Mouse (Mus musculus): ENCODE data around the gene Usp5. TPM values are rescaled to one million over a fixed set of nuclear protein-coding genes. Genes with fewer than 3 reads are reported as not detected.
A peak's percentile ranks its signal among the peaks of the same experiment; 100 is the strongest.

Gene Usp5
- total RNA-seq, 1 experiment = 150 TPM

DNA sequence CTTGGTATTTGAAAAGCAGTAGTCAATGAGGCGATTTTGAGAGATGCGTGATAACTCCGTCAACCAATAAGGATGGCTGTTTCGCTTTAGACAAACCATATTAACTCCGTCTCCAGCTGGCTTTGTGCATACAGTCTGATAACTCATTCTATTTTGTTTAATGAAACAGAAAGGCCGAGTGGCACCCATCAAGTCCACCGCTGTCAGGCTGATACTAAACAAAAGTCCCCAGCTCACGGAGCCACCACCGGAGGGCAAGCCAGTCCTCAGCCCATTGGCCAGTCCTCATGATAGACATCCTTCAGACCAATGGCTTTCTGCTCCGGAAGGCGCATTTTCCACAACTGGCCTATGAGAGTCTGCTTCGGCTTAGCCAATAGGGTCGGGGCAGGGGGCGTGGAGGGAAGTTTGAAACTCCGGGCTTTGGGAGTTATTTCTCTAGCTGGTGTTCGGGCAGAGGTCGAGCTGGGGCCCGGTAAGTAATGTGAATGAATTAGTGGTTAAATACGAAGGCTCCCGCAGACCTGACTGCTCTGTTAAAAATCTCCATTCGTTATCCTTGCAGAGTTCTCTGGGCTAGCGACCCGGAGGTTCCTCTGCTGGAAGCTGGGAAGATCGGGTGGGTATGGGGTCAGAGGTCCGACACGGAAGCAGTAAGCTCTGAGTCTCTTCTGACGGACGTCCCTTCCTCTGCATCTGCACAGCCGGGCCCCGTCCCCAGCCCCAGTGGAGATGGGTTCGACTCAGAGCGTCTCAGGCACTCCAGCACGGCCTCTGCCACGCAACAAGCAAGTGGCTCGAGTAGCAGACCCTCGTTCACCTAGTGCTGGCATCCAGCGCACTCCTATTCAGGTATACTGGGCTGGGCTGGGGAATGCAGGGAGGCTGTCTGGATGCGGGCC, 766 bp upstream of the Usp5 start:
- peak overlapping the region; percentile 30 for H3K27ac ChIP-seq (ENCODE audit: insufficient read depth, low read depth, low read length, poor library complexity, severe bottlenecking)
- peaks cover 37% of the 10 kb centered on the region for H3K36me3 ChIP-seq (ENCODE audit: control insufficient read depth, insufficient read depth, low read length, poor library complexity, severe bottlenecking)
- H3K4me3 ChIP-seq (ENCODE audit: insufficient read depth in 1 of 2, low read depth in 1 of 2, low read length in 2 of 2, poor library complexity in 1 of 2, severe bottlenecking in 1 of 2) = peak overlapping the region; percentile 83 to 87
- no peak for TF ChIP-seq ZNF384 (IDR thresholded peaks at IDR 0.05; ENCODE audit: low read depth, low read length)
- TF ChIP-seq HCFC1 (IDR thresholded peaks at IDR 0.05; ENCODE audit: borderline replicate concordance, insufficient read depth, low read length) = no peak
- peak; percentile 91 for TF ChIP-seq CHD2 (IDR thresholded peaks at IDR 0.05; ENCODE audit: low read depth, low read length)
- no peak for TF ChIP-seq MAFK (IDR thresholded peaks at IDR 0.05; ENCODE audit: insufficient read depth, low read depth, low read length)
- H3K9ac ChIP-seq (ENCODE audit: insufficient read depth, low read depth, low read length, poor library complexity, severe bottlenecking) = peak overlapping the region; percentile 89
- peaks cover 2 to 3% of the 10 kb centered on the region in 2 experiments; a peak in 2 of 4 replicates for H3K4me1 ChIP-seq (ENCODE audit: control insufficient read depth in 2 of 2, insufficient read depth in 2 of 2, low read length in 2 of 2, poor library complexity in 1 of 2)
- DNase-seq (ENCODE audit: low read depth, low spot score) = peak; percentile 94
- in situ Hi-C loops (cut with MboI; ENCODE audit: low sequenced_read_pairs in 2 of 2, unreplicated experiment in 2 of 2) = no loop called here
- no peaks in the 10 kb centered on the region for H3K9me3 ChIP-seq (ENCODE audit: control insufficient read depth, insufficient read depth, low read depth, low read length)

DNA sequence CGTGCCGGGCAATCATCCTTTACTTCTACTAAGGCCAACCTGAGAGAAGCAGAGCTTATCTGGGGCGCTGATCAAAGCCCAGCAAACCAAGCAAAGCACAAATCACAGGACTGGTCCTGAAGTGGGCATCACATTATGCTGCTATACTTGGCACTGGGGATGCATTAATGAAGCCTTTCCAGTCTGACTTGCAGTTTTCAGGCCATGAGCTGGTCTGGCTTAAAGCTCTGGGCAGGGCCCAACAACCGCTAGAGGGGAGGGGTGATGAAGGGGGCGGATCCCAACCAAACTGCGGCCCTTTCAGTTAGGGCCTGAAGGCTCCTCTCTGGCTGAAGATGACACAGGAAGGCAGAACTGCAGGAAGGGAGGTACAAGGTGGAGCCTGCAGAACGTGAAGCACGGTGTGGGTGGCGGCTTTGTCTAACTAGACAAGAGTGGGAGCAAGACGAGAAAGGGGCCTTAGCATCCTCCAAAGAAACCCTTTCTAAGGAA, 1.1 kb downstream of the Usp5 start:
- TF ChIP-seq MAFK (IDR thresholded peaks at IDR 0.05; ENCODE audit: insufficient read depth, low read depth, low read length) (no peak), HCFC1 (IDR thresholded peaks at IDR 0.05; ENCODE audit: borderline replicate concordance, insufficient read depth, low read length) (no peak), CHD2 (IDR thresholded peaks at IDR 0.05; ENCODE audit: low read depth, low read length) (no peak), ZNF384 (IDR thresholded peaks at IDR 0.05; ENCODE audit: low read depth, low read length) (no peak), ZC3H11A (IDR thresholded peaks at IDR 0.05; ENCODE audit: borderline replicate concordance, low read depth, low read length) (no peak)
- H3K4me1 ChIP-seq (ENCODE audit: control insufficient read depth in 2 of 2, insufficient read depth in 2 of 2, low read length in 2 of 2, poor library complexity in 1 of 2) = peaks cover 2% of the 10 kb centered on the region in 2 experiments; a peak in 2 of 4 replicates
- H3K36me3 ChIP-seq (ENCODE audit: control insufficient read depth, insufficient read depth, low read length, poor library complexity, severe bottlenecking) = peaks cover 42% of the 10 kb centered on the region
- peak overlapping the region; percentile 83 to 90 for H3K4me3 ChIP-seq (ENCODE audit: insufficient read depth in 1 of 2, low read depth in 1 of 2, low read length in 2 of 2, poor library complexity in 1 of 2, severe bottlenecking in 1 of 2)
- H3K9me3 ChIP-seq (ENCODE audit: control insufficient read depth, insufficient read depth, low read depth, low read length) = no peaks in the 10 kb centered on the region
- H3K27ac ChIP-seq (ENCODE audit: insufficient read depth, low read depth, low read length, poor library complexity, severe bottlenecking) = peak overlapping the region; percentile 44; the same call in 1 of the 2 replicates
- H3K9ac ChIP-seq (ENCODE audit: insufficient read depth, low read depth, low read length, poor library complexity, severe bottlenecking) = peak overlapping the region; percentile 71
- in situ Hi-C loops (cut with MboI; ENCODE audit: low sequenced_read_pairs in 2 of 2, unreplicated experiment in 2 of 2) = no loop called here
- peak; percentile 60 for DNase-seq (ENCODE audit: low read depth, low spot score)

DNA sequence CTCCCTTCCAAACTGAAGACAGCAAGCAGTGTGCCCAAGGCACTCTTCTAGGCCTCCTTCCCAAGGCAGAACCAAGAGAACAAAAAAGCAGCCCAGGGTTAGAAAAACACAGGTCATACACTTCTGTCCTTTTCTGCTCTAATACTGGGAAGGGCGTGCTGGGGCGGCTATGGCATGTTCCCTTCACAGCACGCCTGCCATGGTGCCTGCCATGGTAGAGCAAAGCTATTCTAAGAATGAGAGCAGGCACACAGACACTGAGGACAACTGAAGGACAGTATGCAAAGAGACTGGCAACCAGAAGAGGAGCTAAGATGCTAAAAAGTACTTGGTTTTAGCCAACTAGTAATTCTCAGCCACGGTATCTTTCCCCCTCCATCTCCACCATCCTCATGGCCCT, 7.2 kb downstream of the Usp5 start:
- in situ Hi-C loops (cut with MboI; ENCODE audit: low sequenced_read_pairs in 2 of 2, unreplicated experiment in 2 of 2) = no loop called here
- H3K27ac ChIP-seq (ENCODE audit: insufficient read depth, low read depth, low read length, poor library complexity, severe bottlenecking) = no peak overlapping the region
- H3K4me3 ChIP-seq (ENCODE audit: insufficient read depth in 1 of 2, low read depth in 1 of 2, low read length in 2 of 2, poor library complexity in 1 of 2, severe bottlenecking in 1 of 2) = no peak overlapping the region
- no peaks in the 10 kb centered on the region for H3K9me3 ChIP-seq (ENCODE audit: control insufficient read depth, insufficient read depth, low read depth, low read length)
- no peak overlapping the region for H3K9ac ChIP-seq (ENCODE audit: insufficient read depth, low read depth, low read length, poor library complexity, severe bottlenecking)
- H3K4me1 ChIP-seq (ENCODE audit: control insufficient read depth in 2 of 2, insufficient read depth in 2 of 2, low read length in 2 of 2, poor library complexity in 1 of 2) = no peaks in the 10 kb centered on the region
- TF ChIP-seq ZC3H11A (IDR thresholded peaks at IDR 0.05; ENCODE audit: borderline replicate concordance, low read depth, low read length) (no peak), MAFK (IDR thresholded peaks at IDR 0.05; ENCODE audit: insufficient read depth, low read depth, low read length) (no peak), HCFC1 (IDR thresholded peaks at IDR 0.05; ENCODE audit: borderline replicate concordance, insufficient read depth, low read length) (no peak), ZNF384 (IDR thresholded peaks at IDR 0.05; ENCODE audit: low read depth, low read length) (no peak), CHD2 (IDR thresholded peaks at IDR 0.05; ENCODE audit: low read depth, low read length) (no peak)
- DNase-seq (ENCODE audit: low read depth, low spot score) = no peak
- peaks cover 72% of the 10 kb centered on the region for H3K36me3 ChIP-seq (ENCODE audit: control insufficient read depth, insufficient read depth, low read length, poor library complexity, severe bottlenecking)

DNA sequence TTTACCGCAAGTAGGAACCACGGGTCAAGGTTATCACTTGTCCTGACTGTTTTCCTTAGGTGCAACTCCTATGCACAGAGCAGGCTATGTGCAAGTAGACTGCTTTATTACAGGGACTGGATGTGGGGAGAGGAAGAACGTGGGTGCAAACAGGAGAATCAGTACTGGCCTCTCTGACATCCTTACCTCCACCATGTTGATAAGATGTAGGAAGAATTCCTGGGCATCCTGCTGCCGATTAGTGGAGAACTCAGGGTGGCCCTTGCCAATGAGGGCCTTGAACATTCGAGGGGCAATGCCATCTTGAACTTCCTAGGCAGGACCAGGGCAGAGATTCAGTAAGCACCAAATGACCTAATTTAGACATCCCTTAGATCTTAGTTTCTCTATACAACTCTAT, 8.4 kb downstream of the Usp5 start:
- Histone ChIP-seq H3K27ac (ENCODE audit: insufficient read depth, low read depth, low read length, poor library complexity, severe bottlenecking) (no peak overlapping the region), H3K4me1 (ENCODE audit: control insufficient read depth in 2 of 2, insufficient read depth in 2 of 2, low read length in 2 of 2, poor library complexity in 1 of 2) (no peaks in the 10 kb centered on the region), H3K9me3 (ENCODE audit: control insufficient read depth, insufficient read depth, low read depth, low read length) (no peaks in the 10 kb centered on the region), H3K36me3 (ENCODE audit: control insufficient read depth, insufficient read depth, low read length, poor library complexity, severe bottlenecking) (peaks cover 79% of the 10 kb centered on the region), H3K4me3 (ENCODE audit: insufficient read depth in 1 of 2, low read depth in 1 of 2, low read length in 2 of 2, poor library complexity in 1 of 2, severe bottlenecking in 1 of 2) (no peak overlapping the region), H3K9ac (ENCODE audit: insufficient read depth, low read depth, low read length, poor library complexity, severe bottlenecking) (no peak overlapping the region)
- TF ChIP-seq ZC3H11A (IDR thresholded peaks at IDR 0.05; ENCODE audit: borderline replicate concordance, low read depth, low read length) (no peak), MAFK (IDR thresholded peaks at IDR 0.05; ENCODE audit: insufficient read depth, low read depth, low read length) (no peak), HCFC1 (IDR thresholded peaks at IDR 0.05; ENCODE audit: borderline replicate concordance, insufficient read depth, low read length) (no peak), ZNF384 (IDR thresholded peaks at IDR 0.05; ENCODE audit: low read depth, low read length) (no peak), CHD2 (IDR thresholded peaks at IDR 0.05; ENCODE audit: low read depth, low read length) (no peak)
- in situ Hi-C loops (cut with MboI; ENCODE audit: low sequenced_read_pairs in 2 of 2, unreplicated experiment in 2 of 2) = no loop called here
- DNase-seq (ENCODE audit: low read depth, low spot score) = no peak
